Mouse (Mus musculus): ENCODE data around the gene Dennd4a.

DNA sequence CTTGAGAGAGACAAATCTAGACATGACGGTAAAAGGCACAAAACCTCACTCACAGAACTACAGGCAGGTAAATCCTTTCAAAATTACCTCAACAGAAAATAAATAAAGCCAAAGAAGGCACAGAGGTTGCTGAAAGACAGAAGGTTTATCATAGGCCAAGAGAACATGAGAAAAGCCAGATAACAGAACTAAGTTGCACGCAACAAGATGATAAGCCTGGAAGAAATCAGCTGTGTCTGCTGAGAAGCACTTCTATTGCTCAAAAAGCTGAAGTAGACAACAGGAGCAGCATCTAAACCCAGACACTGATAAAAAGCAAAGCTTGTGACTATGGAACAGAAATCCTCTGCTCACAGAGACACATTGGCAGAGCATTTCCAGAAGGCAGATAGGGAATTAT is 46.3 kb upstream of the Dennd4a start:
- TF ChIP-seq CTCF (IDR thresholded peaks at IDR 0.05; ENCODE audit: low read depth) (no peak), EP300 (IDR thresholded peaks at IDR 0.05; ENCODE audit: low read depth) (no peak)

Measured in liver, postnatal 0 days (tissue).